Mouse (Mus musculus) spleen, adult 2 months (tissue): ENCODE results near the gene Rnf213.

Experiments
- CTCF ChIP-seq: fragments of 200-500 bp; IDR thresholded peaks from 2 replicates; pipeline ENCODE4 v1.5.1; 2011; ENCODE audit warnings: mild to moderate bottlenecking, inconsistent platforms; ENCODE audit not compliant: insufficient read depth, insufficient read length, insufficient replicate concordance; ENCODE audit errors: extremely low read depth
- POLR2A ChIP-seq: fragments of 200-500 bp; IDR thresholded peaks from 2 replicates; pipeline ENCODE4 v1.6.1; 2011; ENCODE audit warnings: low read depth, low read length, inconsistent platforms

DNA sequence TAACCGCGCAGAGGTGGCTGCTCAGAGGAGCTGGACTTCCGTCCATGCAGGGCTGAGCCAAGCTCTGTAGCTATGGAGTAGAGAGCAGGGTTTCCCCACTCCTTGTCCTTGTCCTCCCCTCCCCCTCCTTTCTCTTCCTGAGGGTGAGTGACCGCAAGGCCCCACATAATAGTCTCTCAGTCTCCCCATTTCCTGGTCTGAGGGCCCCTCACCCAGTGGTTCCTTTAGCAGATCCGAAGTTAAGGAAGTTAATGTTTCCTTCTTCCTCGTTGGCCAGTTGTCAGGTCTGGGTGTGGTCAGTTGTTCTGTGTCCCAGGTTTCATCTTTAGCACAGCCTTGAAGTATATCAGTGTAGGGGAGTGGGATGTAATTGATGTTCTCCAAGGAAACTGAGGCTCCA is 17.5 kb upstream of the Rnf213 start:
- no peak for TF ChIP-seq POLR2A
- no peak for TF ChIP-seq CTCF
